Mouse (Mus musculus) CH12.LX (cell line): ENCODE results near the gene Slc48a1. TPM values are rescaled to one million over a fixed set of nuclear protein-coding genes. Genes with fewer than 3 reads are reported as not detected.

Experiments used
- DNase-seq: peaks from one replicate; pipeline ENCODE4 v3.0.0-alpha.2; 2013; ENCODE audit errors: extremely low read depth
- H3K27ac ChIP-seq: 2 replicates; pipeline ENCODE4 v1.5.1; 2012; ENCODE audit warnings: low read depth, mild to moderate bottlenecking, control low read depth, moderate library complexity; ENCODE audit not compliant: insufficient read depth
- H3K27me3 ChIP-seq: replicated peaks from 2 replicates; pipeline ENCODE3; 2012; ENCODE audit warnings: inconsistent platforms
- H3K36me3 ChIP-seq, 2 experiments: replicated peaks in 1 of 2; 2 replicates each; pipeline versions ENCODE3 to v1.6.1; 2012; ENCODE audit warnings: inconsistent platforms in 1 of 2, low read length in 1 of 2, mild to moderate bottlenecking in 1 of 2, mixed read lengths in 1 of 2, moderate library complexity in 1 of 2; ENCODE audit not compliant: control insufficient read depth in 1 of 2, insufficient read depth in 1 of 2
- H3K4me1 ChIP-seq, 2 experiments: 2 replicates each; pipeline ENCODE4 v1.6.1; 2012; ENCODE audit warnings: inconsistent platforms in 1 of 2, moderate library complexity in 1 of 2; ENCODE audit not compliant: insufficient read depth in 2 of 2, control insufficient read depth in 1 of 2
- H3K4me2 ChIP-seq: 2 replicates; pipeline ENCODE4 v1.6.1; 2012; ENCODE audit warnings: low read depth, mild to moderate bottlenecking, control low read depth; ENCODE audit not compliant: poor library complexity, insufficient read depth, severe bottlenecking
- H3K4me3 ChIP-seq, 3 experiments: fragments of 150-350 bp in 1 of 3; sonication (generic) in 1 of 3; replicated peaks in 1 of 3; 2 replicates each; pipeline versions ENCODE3 to v1.5.1; 2011 to 2012; ENCODE audit warnings: low read depth in 2 of 3, low read length in 2 of 3, mild to moderate bottlenecking in 2 of 3, moderate library complexity in 2 of 3, control low read depth in 1 of 3, improper control_type of control experiment in 1 of 3, inconsistent platforms in 1 of 3, mixed read lengths in 1 of 3; ENCODE audit not compliant: poor library complexity in 1 of 3
- H3K79me2 ChIP-seq: replicated peaks from 2 replicates; pipeline ENCODE4 v1.6.1; 2012; ENCODE audit warnings: mild to moderate bottlenecking, moderate library complexity; ENCODE audit not compliant: control insufficient read depth, poor library complexity, insufficient read depth, severe bottlenecking; ENCODE audit errors: extremely low read depth
- H3K9ac ChIP-seq: 2 replicates; pipeline ENCODE4 v1.6.1; 2012; ENCODE audit warnings: low read depth, mild to moderate bottlenecking, control low read depth, moderate library complexity; ENCODE audit not compliant: insufficient read depth
- H3K9me3 ChIP-seq: replicated peaks from 2 replicates; pipeline ENCODE3; 2012; ENCODE audit warnings: low read length, inconsistent platforms, mixed read lengths
- CHD1 ChIP-seq: IDR thresholded peaks from 2 replicates; pipeline ENCODE4 v1.6.1; 2012; ENCODE audit warnings: low read depth, low read length, improper control_type of control experiment, inconsistent platforms
- E2F4 ChIP-seq: IDR thresholded peaks from 2 replicates; pipeline ENCODE4 v1.6.1; 2011; ENCODE audit warnings: low read depth, low read length, improper control_type of control experiment; ENCODE audit not compliant: insufficient replicate concordance
- EP300 ChIP-seq: IDR thresholded peaks from 2 replicates; pipeline ENCODE4 v1.6.1; 2011; ENCODE audit warnings: low read length, improper control_type of control experiment
- GABPA ChIP-seq: IDR thresholded peaks from 2 replicates; pipeline ENCODE4 v1.6.1; 2012; ENCODE audit warnings: low read depth, low read length, improper control_type of control experiment, inconsistent platforms; ENCODE audit not compliant: insufficient replicate concordance
- IRF4 ChIP-seq: IDR thresholded peaks from 2 replicates; pipeline ENCODE4 v1.6.1; 2014; ENCODE audit warnings: low read depth, mild to moderate bottlenecking, inconsistent platforms, low read length, improper control_type of control experiment
- JUND ChIP-seq: conservative IDR thresholded peaks from 2 replicates; pipeline ENCODE4 v1.6.1; 2011; ENCODE audit warnings: low read depth, low read length, improper control_type of control experiment
- KAT2A ChIP-seq: IDR thresholded peaks from 2 replicates; pipeline ENCODE4 v1.6.1; 2012; ENCODE audit warnings: low read length, improper control_type of control experiment, inconsistent platforms; ENCODE audit not compliant: insufficient replicate concordance
- MAX ChIP-seq: IDR thresholded peaks from 2 replicates; pipeline ENCODE4 v1.6.1; 2011; ENCODE audit warnings: low read length, improper control_type of control experiment
- MAZ ChIP-seq: IDR thresholded peaks from 2 replicates; pipeline ENCODE4 v1.6.1; 2012; ENCODE audit warnings: low read depth, mild to moderate bottlenecking, inconsistent platforms, low read length, improper control_type of control experiment, moderate library complexity
- MYC ChIP-seq: IDR thresholded peaks from 2 replicates; pipeline ENCODE4 v1.6.1; 2011; ENCODE audit warnings: low read depth, mild to moderate bottlenecking, improper control_type of control experiment, low read length
- NELFE ChIP-seq: IDR thresholded peaks from 2 replicates; pipeline ENCODE4 v1.6.1; 2011; ENCODE audit warnings: low read depth, low read length, improper control_type of control experiment
- NRF1 ChIP-seq: IDR thresholded peaks from 2 replicates; pipeline ENCODE4 v1.6.1; 2014; ENCODE audit warnings: low read depth, mild to moderate bottlenecking, inconsistent platforms, low read length, improper control_type of control experiment, moderate library complexity
- PAX5 ChIP-seq: IDR thresholded peaks from 2 replicates; pipeline ENCODE4 v1.6.1; 2012; ENCODE audit warnings: low read length, inconsistent platforms, mixed read lengths
- POLR2A ChIP-seq: IDR thresholded peaks from 2 replicates; pipeline ENCODE4 v1.6.1; 2011; ENCODE audit warnings: low read depth, mild to moderate bottlenecking, improper control_type of control experiment, low read length
- RCOR1 ChIP-seq: conservative IDR thresholded peaks from 2 replicates; pipeline ENCODE4 v1.6.1; 2012; ENCODE audit warnings: low read depth, mild to moderate bottlenecking, inconsistent platforms, low read length, improper control_type of control experiment
- SMC3 ChIP-seq: IDR thresholded peaks from 2 replicates; pipeline ENCODE4 v1.6.1; 2011; ENCODE audit warnings: low read depth, low read length, improper control_type of control experiment
- TBP ChIP-seq: conservative IDR thresholded peaks from 2 replicates; pipeline ENCODE4 v1.6.1; 2011; ENCODE audit warnings: low read depth, low read length, improper control_type of control experiment
- USF1 ChIP-seq: IDR thresholded peaks from 2 replicates; pipeline ENCODE4 v1.6.1; 2014; ENCODE audit warnings: low read depth, mild to moderate bottlenecking, inconsistent platforms, low read length, improper control_type of control experiment
- ZKSCAN1 ChIP-seq: IDR thresholded peaks from 2 replicates; pipeline ENCODE4 v1.6.1; 2012; ENCODE audit warnings: low read depth, inconsistent platforms, low read length, improper control_type of control experiment, borderline replicate concordance
- ZNF384 ChIP-seq: IDR thresholded peaks from 2 replicates; pipeline ENCODE4 v1.6.1; 2012; ENCODE audit warnings: low read depth, low read length, improper control_type of control experiment, inconsistent platforms
- dilution Hi-C: fragments of 300-500 bp; cut with MboI; formaldehyde crosslinking; loops from 2 replicates; pipeline ENCODE4 v1.14.3; 2020; ENCODE audit warnings: low sequenced_read_pairs; ENCODE audit not compliant: extremely low pct_unique_long_range_greater_than_20kb, extremely low pct_ligation_motif_present
- in situ Hi-C: fragments of 300-500 bp; cut with MboI; formaldehyde crosslinking; loops from 3 replicates; pipeline ENCODE4 v1.14.3; 2019; ENCODE audit warnings: low sequenced_read_pairs, low pct_ligation_motif_present, low pct_unique_long_range_greater_than_20kb, mixed read lengths
- polyA plus RNA-seq: library from polyadenylated mRNA; unstranded; fragments of >175 nt; gene quantifications from 2 replicates; pipeline ENCODE4 v1.2.1, GENCODE M21; 2012; ENCODE audit warnings: low read depth; ENCODE audit not compliant: insufficient read length
- total RNA-seq, 2 experiments: library from RNA; depleted of rRNA; stranded (reverse); fragments of 300-350 nt in 1 of 2; fragments of >200 nt in 1 of 2; gene quantifications; 2 replicates each; pipeline ENCODE4 v1.2.3; 2012 to 2014

The Slc48a1 gene
- total and polyA plus RNA-seq, 3 experiments, result 23.2 to 56.0 (median 39.4) TPM

GRCm38 (mm10) chr15:97779576-97779975, 1.3 kb downstream of the Slc48a1 start:
- no peak for DNase-seq
- H3K27ac ChIP-seq, result no peak overlapping the region
- peaks cover 2% of the 10 kb centered on the region for H3K27me3 ChIP-seq
- in situ Hi-C loops, result loop anchor here (5.0 kb wide), 1 partner anchor 62 kb away; no protein-coding TSS in a partner anchor
- no peak overlapping the region for H3K9ac ChIP-seq
- no peaks in the 10 kb centered on the region for H3K36me3 ChIP-seq
- no peak overlapping the region for H3K4me2 ChIP-seq
- no peak overlapping the region for H3K4me3 ChIP-seq
- TF ChIP-seq IRF4, result no peak
- TF ChIP-seq PAX5, result no peak
- TF ChIP-seq MAZ, result no peak
- no peak for TF ChIP-seq KAT2A
- no peak for TF ChIP-seq E2F4
- no peak for TF ChIP-seq ZKSCAN1
- TF ChIP-seq CHD1, result no peak
- no peak for TF ChIP-seq NELFE
- TF ChIP-seq ZNF384, result no peak
- no peak for TF ChIP-seq RCOR1
- no peak for TF ChIP-seq GABPA
- no peak for TF ChIP-seq TBP
- TF ChIP-seq MYC, result no peak
- TF ChIP-seq USF1, result no peak
- no peak for TF ChIP-seq POLR2A
- peaks cover 12 to 58% of the 10 kb centered on the region in 2 experiments for H3K4me1 ChIP-seq
- H3K79me2 ChIP-seq, result 0 out of 2 replicates have a peak, but pooled peaks cover under 1% of the 10 kb centered on the region
- dilution Hi-C loops, result loop anchor here (25.0 kb wide), 1 partner anchor 183 kb away; the partner anchor contains the start of gene Tmem106c
- H3K9me3 ChIP-seq, result no peaks in the 10 kb centered on the region

- peaks cover 4% of the 10 kb centered on the region; the same call in 1 of the 2 replicates for H3K79me2 ChIP-seq
- H3K9me3 ChIP-seq, result no peaks in the 10 kb centered on the region
- no peak overlapping the region for H3K9ac ChIP-seq
- H3K4me2 ChIP-seq, result no peak overlapping the region
- H3K4me1 ChIP-seq, result peaks cover 5 to 56% of the 10 kb centered on the region in 2 experiments
- TF ChIP-seq MAX, result no peak
- TF ChIP-seq JUND, result no peak
- no peak for TF ChIP-seq RCOR1
- no peak for TF ChIP-seq SMC3
- no peak for TF ChIP-seq EP300
- no peak for TF ChIP-seq NRF1
- no peak for TF ChIP-seq PAX5
- dilution Hi-C loops (loop anchor here (25.0 kb wide), 1 partner anchor 182 kb away; the partner anchor contains the start of gene Tmem106c), in situ Hi-C loops (no loop called here)
- no peak overlapping the region for H3K27ac ChIP-seq
- H3K4me3 ChIP-seq, result no peak overlapping the region
- H3K27me3 ChIP-seq, result peaks cover 2% of the 10 kb centered on the region
- no peaks in the 10 kb centered on the region for H3K36me3 ChIP-seq
- DNase-seq, result no peak
Measured at GRCm38 (mm10) chr15:97780611-97781031, 2.3 kb downstream of the Slc48a1 start.
